Mouse (Mus musculus) kidney, adult 11 months (tissue): Measurements from ENCODE around the gene Tgfbrap1.

Experiments used
- DNase-seq: peaks from one replicate; pipeline ENCODE4 v3.0.0; 2022

Gene Tgfbrap1

DNA sequence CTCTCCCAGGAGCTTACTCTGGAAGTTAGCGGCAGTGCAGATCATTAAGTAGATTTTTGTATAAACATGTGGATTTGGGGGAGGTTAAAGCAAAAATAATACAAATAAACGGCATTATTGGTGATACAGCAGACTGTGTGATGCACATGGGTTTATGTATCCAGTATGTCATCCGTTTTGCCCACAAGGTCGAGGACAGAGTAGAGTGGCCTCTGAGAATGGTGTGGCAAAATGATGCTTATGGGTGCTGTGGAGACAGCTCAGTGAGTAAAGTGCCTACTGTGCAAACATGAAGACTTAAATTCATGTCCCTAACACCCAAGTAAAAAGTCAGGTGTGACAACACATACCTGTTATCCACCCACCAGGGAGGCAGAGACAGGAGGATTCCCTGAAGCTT, 91.9 kb downstream of the Tgfbrap1 start:
- no peak for DNase-seq

DNA sequence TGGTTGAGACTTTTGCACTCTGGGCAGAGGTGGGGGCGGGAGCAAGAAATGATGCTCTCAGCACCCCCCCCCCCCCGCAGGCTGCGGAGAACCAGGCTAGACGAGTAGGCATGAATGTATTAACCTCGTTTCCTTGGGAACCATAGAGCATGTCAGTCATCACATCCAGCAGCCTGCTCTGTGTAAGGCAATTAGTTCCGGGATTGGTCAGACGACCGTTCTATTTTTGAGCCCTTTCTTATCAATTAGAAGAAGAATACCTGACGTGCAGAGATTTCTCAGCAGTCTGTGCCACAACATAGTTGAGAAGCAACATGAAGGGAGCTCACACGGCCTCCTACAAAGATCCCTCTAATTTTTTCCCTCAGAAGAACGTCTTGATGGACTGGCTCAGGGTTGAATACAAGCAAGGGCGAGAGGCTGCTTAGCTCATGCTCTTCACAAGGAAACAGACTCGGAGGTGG, 92.4 kb downstream of the Tgfbrap1 start:
- no peak for DNase-seq
